Mouse (Mus musculus): Measurements from ENCODE around the gene Dnm1. TPM values are rescaled to one million over a fixed set of nuclear protein-coding genes. Genes with fewer than 3 reads are reported as not detected.

The Dnm1 gene
- polyA plus RNA-seq (2017; shearing (Covaris generic)): under 1 TPM; 0.07 to 0.88 TPM

DNA sequence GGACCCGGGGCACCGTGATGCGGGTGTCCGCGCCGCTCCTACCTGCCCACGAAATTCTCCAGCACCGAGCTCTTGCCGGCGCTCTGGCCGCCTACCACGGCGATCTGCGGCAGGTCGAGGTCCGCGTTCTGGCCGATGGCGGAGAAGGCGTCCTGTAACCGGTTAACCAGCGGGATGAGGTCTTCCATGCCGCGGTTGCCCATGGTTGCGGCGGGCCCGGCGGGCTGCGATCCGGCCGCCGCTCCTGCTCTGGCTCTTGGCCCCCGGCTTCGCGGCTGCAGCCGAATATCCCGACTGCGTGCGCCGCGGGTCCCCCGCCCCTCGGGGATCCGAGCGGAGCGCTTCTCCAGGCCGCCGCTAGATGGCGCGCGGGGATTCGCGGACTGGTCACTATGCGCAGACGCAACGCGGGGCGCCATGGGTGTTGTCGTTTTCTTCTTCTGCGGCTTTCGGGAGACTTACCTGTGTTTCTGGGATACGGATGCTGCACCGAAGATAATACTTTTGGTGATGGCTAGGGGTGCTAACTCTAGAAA is at the start of gene Dnm1:
Gene Dnm1, minus strand, starts transcription at position 332 of the 536 bp plus-strand sequence.

DNA sequence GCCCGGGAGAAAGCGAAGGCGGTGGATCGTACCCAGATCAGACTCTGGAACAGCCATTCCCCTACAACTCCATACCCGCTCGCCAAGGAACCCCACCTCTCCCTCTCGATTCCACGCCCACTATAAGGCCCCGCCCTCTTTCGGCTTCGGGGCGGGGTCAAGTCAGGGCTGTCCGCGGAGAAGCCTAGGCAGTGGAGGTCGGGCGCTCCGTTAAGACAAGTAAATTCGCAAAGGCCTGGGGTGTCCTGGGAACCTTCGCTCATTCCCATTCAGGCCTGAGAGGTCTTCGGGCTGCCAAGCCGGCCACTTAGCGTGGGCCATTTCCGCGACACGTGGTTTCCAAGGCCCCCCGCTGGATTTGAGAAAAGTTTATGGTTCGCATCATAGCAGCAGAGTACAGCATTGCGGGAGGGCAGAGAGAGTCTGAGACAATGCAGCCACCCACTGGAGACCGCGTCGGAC is 42.4 kb upstream of the Dnm1 start, which contains the start of gene Ptges2:
Gene Ptges2, plus strand, starts transcription at position 413 of the 462 bp plus-strand sequence.

DNA sequence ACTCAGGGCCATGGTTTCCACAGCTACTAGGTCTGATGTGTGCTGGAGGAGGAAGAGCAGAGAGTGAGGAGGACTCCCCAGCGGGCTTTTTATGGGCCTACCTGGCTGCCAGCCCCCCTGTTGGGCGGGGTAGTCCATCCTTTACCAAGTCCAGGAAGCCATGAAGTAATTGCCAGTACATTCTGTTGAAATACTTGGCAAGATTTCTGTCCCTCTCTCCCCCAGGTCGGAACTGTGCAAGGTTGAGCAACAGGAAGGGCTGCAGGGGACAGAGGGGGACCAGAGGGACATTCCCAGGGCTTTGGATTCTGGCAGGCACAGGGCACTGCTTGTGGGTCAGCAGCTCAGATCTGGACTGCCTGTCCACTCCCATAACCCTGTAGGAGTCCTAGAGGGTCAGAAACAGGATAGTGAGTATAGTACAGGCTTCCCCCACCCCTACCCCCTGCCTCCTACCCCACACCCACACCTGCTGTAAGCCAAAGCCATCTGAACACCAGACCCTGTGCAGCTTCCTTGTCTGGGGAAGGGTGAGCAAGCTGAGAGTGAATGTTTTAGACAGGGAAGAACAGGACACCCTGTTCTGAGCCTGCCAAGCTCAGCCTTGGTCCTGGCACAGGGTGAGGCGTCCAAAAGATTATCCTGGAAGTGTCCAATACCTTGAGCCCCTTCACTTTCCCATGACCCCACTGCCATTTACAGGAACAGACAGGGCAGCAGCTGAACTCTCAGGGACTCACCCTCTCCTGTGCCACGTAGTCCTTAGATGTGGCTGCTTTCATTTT is 34.8 kb upstream of the Dnm1 start, which contains the start of gene Lcn2:
Gene Lcn2, minus strand, starts transcription at position 547 of the 785 bp plus-strand sequence.

DNA sequence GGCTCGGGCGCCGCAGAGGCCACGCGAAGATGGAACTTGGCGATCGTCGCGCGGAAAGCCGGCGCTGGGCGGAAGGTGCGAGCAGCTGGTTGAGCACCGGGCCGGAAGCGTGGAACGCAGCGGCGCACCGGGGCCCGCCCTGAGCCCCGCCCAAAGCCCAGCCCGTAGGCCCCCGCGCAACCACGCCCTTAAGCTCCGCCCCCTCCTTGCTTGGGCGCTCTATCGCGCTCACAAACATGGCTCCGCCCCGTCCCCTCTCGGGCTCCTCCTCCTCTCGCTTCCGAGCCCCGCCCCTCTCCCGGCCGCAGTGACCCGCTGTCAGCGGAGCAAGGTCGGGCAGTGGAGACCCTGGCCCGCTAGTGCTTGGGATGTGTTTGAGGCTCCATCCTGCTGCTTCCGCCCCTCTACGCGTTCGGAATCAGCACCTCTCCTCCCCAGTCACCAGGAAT is 28.7 kb upstream of the Dnm1 start, which contains the start of gene 1110008P14Rik:
Gene 1110008P14Rik, minus strand, starts transcription at position 164 of the 449 bp plus-strand sequence.

DNA sequence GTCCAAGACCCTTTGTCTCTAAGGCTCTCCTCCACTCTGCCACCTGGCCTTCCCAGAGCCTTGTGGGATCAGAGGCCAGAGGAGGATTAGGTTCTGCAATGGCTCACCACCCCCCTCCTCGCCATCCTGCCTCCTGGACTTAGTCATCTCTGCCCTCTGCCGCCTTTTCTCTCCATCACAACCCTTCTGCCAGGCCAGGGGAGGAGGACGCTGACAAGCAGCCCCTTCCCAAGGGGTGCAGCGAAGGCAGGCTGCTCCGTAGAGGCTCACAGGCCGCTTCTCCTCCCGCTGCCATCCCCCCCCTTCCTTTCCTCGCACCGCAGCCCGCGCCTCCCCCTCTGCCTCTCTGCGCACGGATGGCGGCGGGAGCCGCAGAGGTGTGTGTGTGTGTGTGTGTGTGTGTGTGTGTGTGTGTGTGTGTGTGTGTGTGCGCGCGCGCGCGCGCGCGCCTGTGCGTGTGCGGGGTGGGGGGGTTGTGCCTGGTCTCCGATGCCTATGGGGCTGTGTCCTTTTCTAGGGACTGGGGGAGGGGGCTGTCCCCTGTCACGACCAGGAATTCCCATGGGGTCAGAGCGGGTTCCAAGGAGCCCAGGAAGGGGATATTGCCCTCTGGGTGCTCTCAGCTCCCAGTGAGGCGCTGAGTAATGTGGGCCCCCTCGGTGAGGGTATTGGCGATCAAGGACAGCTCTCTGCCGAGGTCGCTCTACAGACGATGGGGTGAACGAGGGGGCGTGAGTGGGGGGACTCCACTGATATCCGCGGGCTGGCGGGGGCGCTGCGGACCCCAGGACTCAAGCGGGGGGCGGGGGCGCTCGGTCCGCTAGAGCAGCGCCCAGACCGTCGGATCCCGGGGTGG is 759 bp downstream of the Dnm1 start, which contains the start of gene Ciz1:
Gene Ciz1, plus strand, starts transcription at position 177 of the 856 bp plus-strand sequence.

DNA sequence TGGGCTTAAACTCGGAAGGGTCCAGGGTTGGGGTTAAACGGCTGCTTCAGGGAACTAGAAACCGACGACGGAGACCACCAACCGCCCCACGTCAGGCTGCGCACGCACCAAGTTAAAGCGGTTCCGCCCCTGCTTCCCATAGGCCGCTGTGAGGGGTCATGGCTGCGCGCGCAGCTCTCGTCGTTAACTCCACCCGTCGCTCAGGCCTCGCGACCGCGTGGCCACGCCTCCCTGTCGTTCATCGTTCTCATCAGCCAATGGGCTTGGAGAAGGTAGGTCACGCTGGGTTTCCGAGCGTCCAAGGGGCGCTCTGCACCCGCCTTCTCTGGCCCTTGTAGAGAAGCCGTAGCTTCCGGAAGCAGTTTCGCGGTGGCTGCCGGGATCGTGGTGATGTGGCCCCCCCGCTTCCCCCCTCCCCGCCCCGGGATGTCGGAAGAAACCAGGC is 65.2 kb downstream of the Dnm1 start, which contains the start of gene Swi5:
Gene Swi5, minus strand, starts transcription at position 153 of the 445 bp plus-strand sequence.

DNA sequence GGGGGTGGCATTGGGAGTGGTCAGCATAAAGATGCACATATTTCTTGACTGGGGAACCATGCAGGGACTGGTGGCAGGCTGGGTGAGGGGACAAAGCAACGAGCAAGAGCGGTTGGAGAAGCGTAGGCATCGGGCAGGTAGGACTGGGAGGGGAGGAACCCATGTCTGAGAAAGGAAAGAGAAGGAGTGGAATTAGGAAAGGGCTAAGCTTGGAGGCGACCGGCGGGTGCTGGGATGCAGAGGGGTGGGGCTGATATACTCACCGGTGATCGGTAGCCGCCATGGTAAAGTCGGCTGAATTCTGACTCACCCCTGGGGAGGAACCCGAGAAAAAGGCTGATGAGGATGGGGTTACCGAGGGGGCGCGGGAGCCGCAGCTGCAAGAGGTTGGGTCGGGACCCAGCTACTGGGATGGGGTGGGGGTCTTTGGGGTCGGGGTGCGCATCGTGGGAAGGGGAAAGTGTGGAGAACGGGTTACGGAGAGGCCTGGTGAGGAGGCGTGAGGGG is 65.8 kb downstream of the Dnm1 start, which contains the start of gene Golga2:
Gene Golga2, plus strand, starts transcription at position 51 of the 507 bp plus-strand sequence.

DNA sequence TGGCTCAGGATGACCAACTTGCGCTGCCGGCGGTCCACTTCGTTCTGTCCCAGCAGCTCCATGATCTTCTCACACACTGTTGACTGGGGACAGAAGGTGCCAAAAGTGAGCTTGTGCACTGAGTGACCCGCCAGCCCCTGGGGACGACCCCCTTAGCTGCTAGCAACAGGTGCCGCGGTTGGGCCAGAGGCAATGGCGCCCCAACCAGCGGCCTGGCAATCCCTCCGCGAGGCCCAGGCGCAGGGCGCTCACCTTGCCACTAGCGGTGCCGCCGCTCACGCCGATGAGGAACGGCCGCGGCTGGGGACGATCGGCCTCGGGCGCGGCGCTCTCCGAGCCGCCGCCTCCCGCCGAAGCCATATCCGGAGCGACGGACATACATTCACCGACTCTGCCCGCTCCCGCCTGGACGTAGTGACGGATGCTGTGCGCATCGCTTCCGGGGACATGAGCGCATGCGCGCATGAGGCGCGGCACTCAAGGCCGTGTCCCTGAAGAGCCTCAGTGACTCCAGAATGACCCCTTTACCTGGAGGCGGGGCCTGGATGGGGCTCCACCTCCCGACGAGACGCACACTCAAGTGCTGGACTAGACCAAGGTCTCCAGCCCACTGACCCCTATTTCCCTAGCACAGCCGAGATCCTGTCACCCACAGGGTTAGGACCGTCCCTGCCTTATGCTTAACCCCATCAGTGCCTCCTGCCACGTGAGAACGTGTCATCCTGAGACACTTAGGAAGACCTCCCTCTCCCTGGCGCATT is 93.3 kb downstream of the Dnm1 start, which contains the start of gene Uck1:
Gene Uck1, minus strand, starts transcription at position 503 of the 761 bp plus-strand sequence.

Other genes with a start within 250 kb of the Dnm1 start
- gene Prrc2b, start 202.3 kb downstream of the Dnm1 start, polyA plus RNA-seq (2017; shearing (Covaris generic)): 10 to 100 TPM; 52.6 to 66.4 TPM
- gene Pomt1, start 116.7 kb downstream of the Dnm1 start, polyA plus RNA-seq (2017; shearing (Covaris generic)): 1 to 10 TPM; 6.6 to 7.3 TPM
- 100 to 1,000 TPM in 1 of 2 experiments, 10 to 100 TPM in 1; 89.9 to 103 TPM for gene Uck1, start 93.2 kb downstream of the Dnm1 start, polyA plus RNA-seq (2017; shearing (Covaris generic))
- 10 to 100 TPM; 41.9 to 42.0 TPM for gene Golga2, start 66.0 kb downstream of the Dnm1 start, polyA plus RNA-seq (2017; shearing (Covaris generic))
- 100 to 1,000 TPM; 222 to 264 TPM for gene Swi5, start 65.3 kb downstream of the Dnm1 start, polyA plus RNA-seq (2017; shearing (Covaris generic))
- 100 to 1,000 TPM; 110 to 117 TPM for gene Ciz1, start 1.0 kb downstream of the Dnm1 start, polyA plus RNA-seq (2017; shearing (Covaris generic))
- 10 to 100 TPM; 61.9 to 74.2 TPM for gene 1110008P14Rik, start 28.6 kb upstream of the Dnm1 start, polyA plus RNA-seq (2017; shearing (Covaris generic))
- not detected for gene Lcn2, start 34.9 kb upstream of the Dnm1 start, polyA plus RNA-seq (2017; shearing (Covaris generic))
- gene Ptges2, start 42.6 kb upstream of the Dnm1 start, polyA plus RNA-seq (2017; shearing (Covaris generic)): 10 to 100 TPM; 17.9 to 24.6 TPM
- 10 to 100 TPM in 1 of 2 experiments, 1 to 10 TPM in 1; 8.7 to 14.3 TPM for gene Naif1, start 97.1 kb upstream of the Dnm1 start, polyA plus RNA-seq (2017; shearing (Covaris generic))
- 10 to 100 TPM; 19.0 to 24.9 TPM for gene Slc25a25, start 98.1 kb upstream of the Dnm1 start, polyA plus RNA-seq (2017; shearing (Covaris generic))
- 100 to 1,000 TPM; 112 to 232 TPM for gene Fam102a, start 182.0 kb upstream of the Dnm1 start, polyA plus RNA-seq (2017; shearing (Covaris generic))
- gene Dpm2, start 217.5 kb upstream of the Dnm1 start, polyA plus RNA-seq (2017; shearing (Covaris generic)): 100 to 1,000 TPM in 1 of 2 experiments, 10 to 100 TPM in 1; 73.9 to 113 TPM
- gene Pip5kl1, start 221.5 kb upstream of the Dnm1 start, polyA plus RNA-seq (2017; shearing (Covaris generic)): 1 to 10 TPM in 1 of 2 experiments, under 1 TPM in 1; 0.27 to 1.9 TPM
- under 1 TPM in 1 of 2 experiments, not detected in 1; 0.94 TPM for gene 9430097D07Rik, start 222.3 kb upstream of the Dnm1 start, polyA plus RNA-seq (2017; shearing (Covaris generic))
- gene St6galnac4, start 233.8 kb upstream of the Dnm1 start, polyA plus RNA-seq (2017; shearing (Covaris generic)): 10 to 100 TPM; 32.7 to 45.6 TPM
- 1 to 10 TPM; 1.8 to 7.4 TPM for gene St6galnac6, start 246.4 kb upstream of the Dnm1 start, polyA plus RNA-seq (2017; shearing (Covaris generic))

All from inflammation-experienced regulatory T-cells (primary cell).